In the genomic region with DNA sequence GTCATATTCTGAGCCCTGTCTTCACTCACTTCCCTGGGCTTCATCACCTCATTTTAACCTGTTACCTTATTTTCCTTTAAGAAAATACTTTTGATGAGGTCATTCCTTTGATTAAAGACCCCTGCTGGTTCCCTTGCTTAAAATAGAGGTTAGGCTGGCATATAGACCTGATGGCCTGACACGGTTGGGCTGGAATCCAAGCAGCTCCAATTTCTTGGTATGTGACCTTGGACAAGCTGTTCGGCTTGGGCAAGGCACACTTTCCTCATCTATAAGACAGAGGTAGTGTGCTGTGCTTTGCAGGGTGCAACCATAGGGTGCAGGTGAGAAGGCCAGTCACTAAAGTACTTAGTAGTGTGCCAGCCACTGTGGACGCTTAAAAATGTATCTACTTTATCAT, we compare ENCODE assay signal across 21 mouse cellular contexts.
DNase-seq lines count a peak whose midpoint lies in the region; ATAC-seq and TF ChIP-seq lines count a peak whose summit lies in the region.
"Had no signal": no experiment of that assay in that cellular context is flagged by ENCODE, and none has a peak within 500 bp of the region (broad histone marks: within the 10 kb centered on the region; RNA-seq: fewer than 3 reads in every experiment).

No protein-coding gene starts in this region.

- no peak for TF ChIP-seq CTCF in gastrocnemius, adult 2 months (IDR thresholded peaks at IDR 0.05)

- DNase-seq in cerebellum, postnatal 10 days = peak; percentile 53 to 56
- DNase-seq in cerebellum, adult 9-10 months = no peak
- DNase-seq in gastrocnemius, adult 2 months = peak; percentile 69
- no peak for DNase-seq in gastrocnemius, postnatal 4 days (ENCODE audit: low spot score in 2 of 2)
- DNase-seq in gastrocnemius, adult 8-10 months (ENCODE audit: low spot score in 2 of 2) = peak; percentile 24 to 50
- no peak for DNase-seq in c-Kit-positive CD71-positive TER-119-positive erythroid progenitor cells, embryonic 14.5 days (ENCODE audit: low spot score)
- DNase-seq: adrenal gland, postnatal 14 days; B cell, adult 2 months; embryo, embryonic 11 days; kidney, adult 18-20 months had no signal

- no peak overlapping the region for H3K4me3 ChIP-seq in gastrocnemius, adult 2 months
- H3K4me3 ChIP-seq: embryonic facial prominence, embryonic 15.5 days; erythroblast, embryonic 14.5 days; forebrain, embryonic 10.5 days; heart, embryonic 12.5 days; hindbrain, embryonic 10.5 days; intestine, embryonic 15.5 days had no signal

- no peak for ATAC-seq in frontal cortex, adult (ENCODE audit: low TSS enrichment)
- ATAC-seq: activated CD4-positive, CD25-positive, alpha-beta regulatory T cell, adult 4 months; CD4-positive, CD25-positive, alpha-beta regulatory T cell, adult 4 months; forebrain, embryonic 14.5 days; intestine, embryonic 15.5 days had no signal

- peak overlapping the region; percentile 63 for H3K27ac ChIP-seq in gastrocnemius, adult 2 months
- H3K27ac ChIP-seq: embryonic facial prominence, embryonic 15.5 days; forebrain, embryonic 10.5 days; hindbrain, embryonic 10.5 days; hindbrain, embryonic 14.5 days; intestine, embryonic 15.5 days had no signal

- intact Hi-C loops in gastrocnemius, adult 2 months (cut with DNase I) = no loop called here

Comparison
In these comparisons a context has a peak if more than half of its experiments do, and no peak if none do; other contexts are left out.
1. DNase-seq: peak in cerebellum, postnatal 10 days (2 of 2), gastrocnemius, adult 2 months (single experiment) and gastrocnemius, adult 8-10 months (2 of 2); none in cerebellum, adult 9-10 months (single experiment), gastrocnemius, postnatal 4 days (0 of 2) and c-Kit-positive CD71-positive TER-119-positive erythroid progenitor cells, embryonic 14.5 days (single experiment).